17 mouse cellular contexts compared by ENCODE assay signal in genomic region chr4:129502901-129503444, GRCm38 (mm10). TPM values are rescaled to one million over a fixed set of nuclear protein-coding genes. Genes with fewer than 3 reads are reported as not detected.
DNase-seq lines count a peak whose midpoint lies in the region; ATAC-seq and TF ChIP-seq lines count a peak whose summit lies in the region.
"Had no signal": no experiment of that assay in that cellular context is flagged by ENCODE, and none has a peak within 500 bp of the region (broad histone marks: within the 10 kb centered on the region; RNA-seq: fewer than 3 reads in every experiment).

No protein-coding gene starts in this region.

- no peaks in the 10 kb centered on the region for H3K36me3 ChIP-seq in heart, embryonic 16.5 days (ENCODE audit: control insufficient read depth, insufficient read depth)
- no peaks in the 10 kb centered on the region for H3K36me3 ChIP-seq in embryonic facial prominence, embryonic 15.5 days
- H3K36me3 ChIP-seq in stomach, postnatal 0 days (ENCODE audit: control insufficient read depth, insufficient read depth, low read length), result no peaks in the 10 kb centered on the region

- DNase-seq in heart, postnatal 14 days, result no peak
- peak; percentile 37 for DNase-seq in lung, postnatal 10 days
- DNase-seq in lung, adult 2 months, result no peak
- no peak for DNase-seq in stomach, postnatal 0 days (ENCODE audit: low spot score)
- DNase-seq in embryo, embryonic 10.5 days (ENCODE audit: low spot score), result no peak
- DNase-seq: cerebellum, postnatal 36 days; forebrain, postnatal 0 days; layer of hippocampus, adult 9-11 months; lung, postnatal 4 days had no signal

- no peak overlapping the region for H3K9ac ChIP-seq in heart, embryonic 16.5 days (ENCODE audit: low read length)
- no peak overlapping the region for H3K9ac ChIP-seq in embryonic facial prominence, embryonic 15.5 days
- no peak overlapping the region for H3K9ac ChIP-seq in stomach, postnatal 0 days (ENCODE audit: low read length)
- H3K9ac ChIP-seq: forebrain, postnatal 0 days had no signal

- no peak for TF ChIP-seq POLR2A in lung, adult 2 months (IDR thresholded peaks at IDR 0.05; ENCODE audit: borderline replicate concordance, extremely low read depth, low read depth, low read length)

- 56% methylated on average over 11 of the region's 11 CpGs for WGBS in heart, embryonic 16.5 days
- 44% methylated on average over 11 of the region's 11 CpGs for WGBS in lung, adult 2 months
- 42% methylated on average over 11 of the region's 11 CpGs for WGBS in embryonic facial prominence, embryonic 15.5 days
- WGBS in stomach, postnatal 0 days, result 48% methylated on average over 11 of the region's 11 CpGs

- H3K9me3 ChIP-seq in heart, embryonic 16.5 days (replicated peaks; ENCODE audit: control insufficient read depth, low read length), result no peaks in the 10 kb centered on the region
- no peaks in the 10 kb centered on the region for H3K9me3 ChIP-seq in embryonic facial prominence, embryonic 15.5 days (replicated peaks)
- no peaks in the 10 kb centered on the region for H3K9me3 ChIP-seq in stomach, postnatal 0 days (ENCODE audit: control insufficient read depth, low read length)

- TF ChIP-seq EP300 in stomach, postnatal 0 days (optimal IDR thresholded peaks at IDR 0.05), result no peak

- no peak overlapping the region for H3K4me3 ChIP-seq in heart, embryonic 16.5 days (ENCODE audit: low read length)
- no peak overlapping the region for H3K4me3 ChIP-seq in lung, adult 2 months (replicated peaks; ENCODE audit: extremely low read depth, low read depth, low read length)
- no peak overlapping the region for H3K4me3 ChIP-seq in embryonic facial prominence, embryonic 15.5 days (replicated peaks)
- H3K4me3 ChIP-seq in stomach, postnatal 0 days (ENCODE audit: low read depth, low read length), result no peak overlapping the region

- no peaks in the 10 kb centered on the region for H3K27me3 ChIP-seq in heart, embryonic 16.5 days (ENCODE audit: control insufficient read depth, insufficient read depth, low read length)
- H3K27me3 ChIP-seq in embryonic facial prominence, embryonic 15.5 days, result no peaks in the 10 kb centered on the region
- no peaks in the 10 kb centered on the region for H3K27me3 ChIP-seq in stomach, postnatal 0 days (ENCODE audit: control insufficient read depth, insufficient read depth, low read length)

- H3K4me2 ChIP-seq in heart, embryonic 16.5 days (ENCODE audit: low read depth, low read length), result no peak overlapping the region
- 0 out of 2 replicates have a peak overlapping the region, but pooled peaks have one; percentile 4 for H3K4me2 ChIP-seq in embryonic facial prominence, embryonic 15.5 days (replicated peaks)
- H3K4me2 ChIP-seq in stomach, postnatal 0 days (replicated peaks; ENCODE audit: low read depth), result no peak overlapping the region

- no peak for ATAC-seq in heart, embryonic 16.5 days (replicated peaks; ENCODE audit: extremely low read depth, insufficient read depth, low FRiP score)
- no peak for ATAC-seq in embryonic facial prominence, embryonic 15.5 days (ENCODE audit: insufficient number of reproducible peaks, low FRiP score, low TSS enrichment, low read depth)
- ATAC-seq in stomach, postnatal 0 days (ENCODE audit: low FRiP score, low TSS enrichment), result peak; percentile 7; the same call in 1 of the 2 replicates
- ATAC-seq: forebrain, postnatal 0 days; hindbrain, embryonic 16.5 days had no signal

- intact Hi-C loops in heart, postnatal 14 days (cut with DNase I), result no loop called here

- H3K27ac ChIP-seq in heart, embryonic 16.5 days (ENCODE audit: low read length), result peak overlapping the region; percentile 36; the same call in 1 of the 2 replicates
- H3K27ac ChIP-seq in embryonic facial prominence, embryonic 15.5 days (replicated peaks), result no peak overlapping the region
- peak overlapping the region; percentile 61 for H3K27ac ChIP-seq in stomach, postnatal 0 days (replicated peaks)

- peaks cover 42% of the 10 kb centered on the region for H3K4me1 ChIP-seq in heart, embryonic 16.5 days (ENCODE audit: control insufficient read depth, insufficient read depth, low read length)
- H3K4me1 ChIP-seq in lung, adult 2 months (ENCODE audit: control insufficient read depth, insufficient read depth, low read length), result peaks cover 2% of the 10 kb centered on the region; the same call in 1 of the 2 replicates
- peaks cover 29% of the 10 kb centered on the region for H3K4me1 ChIP-seq in embryonic facial prominence, embryonic 15.5 days
- H3K4me1 ChIP-seq in stomach, postnatal 0 days (replicated peaks; ENCODE audit: control insufficient read depth, insufficient read depth), result peaks cover 4% of the 10 kb centered on the region

- TF ChIP-seq CTCF in lung, adult 2 months (IDR thresholded peaks at IDR 0.05; ENCODE audit: insufficient read depth, low read length), result no peak
- TF ChIP-seq CTCF in stomach, postnatal 0 days (IDR thresholded peaks at IDR 0.05; ENCODE audit: low read depth), result no peak

RNA-seq across cellular contexts. Expression of gene Marcksl1, which starts 10.4 kb away (rescaled TPM):
- 262 and 287 TPM in 2 replicates for polyA plus RNA-seq in heart, embryonic 16.5 days (2015; fragmentation: Nextera tagmentation; extraction: Ambion mirVana)
- 10 to 100 TPM; 13.6 to 23.8 TPM for total RNA-seq in heart, postnatal 14 days (2021)
- 16.6 and 18.6 TPM in 2 replicates for polyA plus RNA-seq in lung, adult 2 months (2012; rRNA removed)
- polyA plus RNA-seq in embryonic facial prominence, embryonic 15.5 days (2015; fragmentation: Nextera tagmentation; extraction: Ambion mirVana), result 610 and 641 TPM in 2 replicates
- polyA plus RNA-seq in stomach, postnatal 0 days (2015; fragmentation: Nextera tagmentation; extraction: Ambion mirVana), result 153 and 174 TPM in 2 replicates

RNA-seq across cellular contexts. Expression of gene Fam229a, which starts 12.0 kb away (rescaled TPM):
- not detected in 2 replicates for polyA plus RNA-seq in heart, embryonic 16.5 days (2015; fragmentation: Nextera tagmentation; extraction: Ambion mirVana)
- not detected for total RNA-seq in heart, postnatal 14 days (2021)
- polyA plus RNA-seq in lung, adult 2 months (2012; rRNA removed), result 0.80 and 1.1 TPM in 2 replicates
- polyA plus RNA-seq in embryonic facial prominence, embryonic 15.5 days (2015; fragmentation: Nextera tagmentation; extraction: Ambion mirVana), result not detected in 2 replicates
- polyA plus RNA-seq in stomach, postnatal 0 days (2015; fragmentation: Nextera tagmentation; extraction: Ambion mirVana), result 0.36 and 0.44 TPM in 2 replicates
- total RNA-seq: gastrocnemius, postnatal 4 days; MEL; monocyte, adult 5-6 weeks had no signal
- polyA plus RNA-seq: limb, embryonic 11.5 days had no signal

RNA-seq across cellular contexts. Expression of gene Tssk3, which starts 12.2 kb away (rescaled TPM):
- not detected in 2 replicates for polyA plus RNA-seq in heart, embryonic 16.5 days (2015; fragmentation: Nextera tagmentation; extraction: Ambion mirVana)
- total RNA-seq in heart, postnatal 14 days (2021), result not detected
- polyA plus RNA-seq in lung, adult 2 months (2012; rRNA removed), result 0.12 TPM in 1 of 2 replicates, not detected in the other
- not detected in 2 replicates for polyA plus RNA-seq in embryonic facial prominence, embryonic 15.5 days (2015; fragmentation: Nextera tagmentation; extraction: Ambion mirVana)
- polyA plus RNA-seq in stomach, postnatal 0 days (2015; fragmentation: Nextera tagmentation; extraction: Ambion mirVana), result 0.07 TPM in 1 of 2 replicates, not detected in the other
- total RNA-seq: gastrocnemius, postnatal 4 days; MEL; monocyte, adult 5-6 weeks had no signal
- polyA plus RNA-seq: limb, embryonic 11.5 days; urinary bladder, adult 2 months had no signal

RNA-seq across cellular contexts. Expression of gene Hdac1, which starts 39.5 kb away (rescaled TPM):
- 123 and 139 TPM in 2 replicates for polyA plus RNA-seq in heart, embryonic 16.5 days (2015; fragmentation: Nextera tagmentation; extraction: Ambion mirVana)
- 10 to 100 TPM; 23.9 to 24.2 TPM for total RNA-seq in heart, postnatal 14 days (2021)
- polyA plus RNA-seq in lung, adult 2 months (2012; rRNA removed), result 35.3 and 64.8 TPM in 2 replicates
- polyA plus RNA-seq in embryonic facial prominence, embryonic 15.5 days (2015; fragmentation: Nextera tagmentation; extraction: Ambion mirVana), result 200 and 207 TPM in 2 replicates
- 110 TPM in 2 replicates for polyA plus RNA-seq in stomach, postnatal 0 days (2015; fragmentation: Nextera tagmentation; extraction: Ambion mirVana)

RNA-seq across cellular contexts. Expression of gene Bsdc1, which starts 41.6 kb away (rescaled TPM):
- 25.0 and 26.2 TPM in 2 replicates for polyA plus RNA-seq in heart, embryonic 16.5 days (2015; fragmentation: Nextera tagmentation; extraction: Ambion mirVana)
- 10 to 100 TPM; 39.6 to 43.9 TPM for total RNA-seq in heart, postnatal 14 days (2021)
- polyA plus RNA-seq in lung, adult 2 months (2012; rRNA removed), result 18.9 and 28.4 TPM in 2 replicates
- polyA plus RNA-seq in embryonic facial prominence, embryonic 15.5 days (2015; fragmentation: Nextera tagmentation; extraction: Ambion mirVana), result 31.2 and 32.4 TPM in 2 replicates
- polyA plus RNA-seq in stomach, postnatal 0 days (2015; fragmentation: Nextera tagmentation; extraction: Ambion mirVana), result 16.7 and 17.9 TPM in 2 replicates
